Mouse (Mus musculus): ENCODE results near the gene Kl.

The Kl gene

GRCm38 (mm10) chr5:151034715-151035512, 82.5 kb downstream of the Kl start:
- DNase-seq, result no peak

- no peak for DNase-seq
Measured at GRCm38 (mm10) chr5:151037871-151038270, 85.5 kb downstream of the Kl start.

DNA sequence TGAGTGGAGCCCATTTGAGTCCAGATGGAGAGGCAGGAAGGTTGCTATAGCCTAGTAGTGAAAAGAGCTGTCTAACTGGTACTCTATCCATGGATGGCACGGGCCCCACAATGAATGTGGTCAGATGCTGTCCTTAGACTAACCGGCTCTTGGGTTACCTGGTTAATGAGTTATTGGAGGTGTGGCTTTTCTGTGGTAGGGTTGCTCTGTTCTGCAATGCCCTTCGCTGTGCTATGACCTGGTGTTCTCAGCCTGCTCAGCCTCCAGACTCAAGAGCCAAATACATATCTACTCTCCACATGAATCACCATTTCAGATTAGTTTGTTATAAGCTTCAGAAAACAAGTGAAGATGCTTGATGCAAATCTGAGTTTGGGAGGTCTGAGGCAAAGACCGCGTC, 90.5 kb downstream of the Kl start:
- peak; percentile 73 to 84 for DNase-seq
